Mouse (Mus musculus) embryonic facial prominence, embryonic 13.5 days (tissue): Measurements from ENCODE around the gene Ybx2. TPM values are rescaled to one million over a fixed set of nuclear protein-coding genes. Genes with fewer than 3 reads are reported as not detected.
A peak's percentile ranks its signal among the peaks of the same experiment; 100 is the strongest.
"Not testable (repeated sequence)": the region's sequence is repeated elsewhere in the genome, so short reads cannot be mapped to it uniquely, and the experiment has no call there.

ENCODE experiments used
- ATAC-seq: fragments of 200-750 bp; cut with Nextera tagmentation; 2 replicates; pipeline ENCODE4 v1.8.0; 2017; ENCODE audit warnings: low read depth; ENCODE audit not compliant: insufficient number of reproducible peaks, insufficient read depth, low FRiP score, low TSS enrichment
- H3K27ac ChIP-seq: fragments of 300-500 bp; sonication (generic); 2 replicates; pipeline ENCODE4 v1.5.1; 2015; ENCODE audit warnings: moderate library complexity, mild to moderate bottlenecking, inconsistent platforms
- H3K27me3 ChIP-seq: fragments of 300-500 bp; sonication (generic); 2 replicates; pipeline ENCODE4 v1.6.1; 2015; ENCODE audit warnings: mild to moderate bottlenecking, inconsistent platforms
- H3K36me3 ChIP-seq: fragments of 300-500 bp; sonication (generic); 2 replicates; pipeline ENCODE4 v1.6.1; 2015; ENCODE audit warnings: mild to moderate bottlenecking, inconsistent platforms
- H3K4me1 ChIP-seq: fragments of 300-500 bp; sonication (generic); 2 replicates; pipeline ENCODE4 v1.6.1; 2015; ENCODE audit warnings: inconsistent platforms
- H3K4me2 ChIP-seq: fragments of 300-500 bp; sonication (generic); 2 replicates; pipeline ENCODE4 v1.6.1; 2015; ENCODE audit warnings: moderate library complexity, mild to moderate bottlenecking, inconsistent platforms
- H3K4me3 ChIP-seq: fragments of 300-500 bp; sonication (generic); 2 replicates; pipeline ENCODE4 v1.5.1; 2015; ENCODE audit warnings: mild to moderate bottlenecking, inconsistent platforms
- H3K9ac ChIP-seq: fragments of 300-500 bp; sonication (generic); 2 replicates; pipeline ENCODE4 v1.6.1; 2015; ENCODE audit warnings: mild to moderate bottlenecking, inconsistent platforms
- H3K9me3 ChIP-seq: fragments of 300-500 bp; sonication (generic); 2 replicates; pipeline ENCODE4 v1.6.1; 2016; ENCODE audit warnings: inconsistent platforms
- whole genome bisulfite sequencing: fragments of 180-500 bp; shearing (Covaris S2); methylation state at CpG from one replicate; pipeline ENCODE4 v1.1.7; 2015; ENCODE audit warnings: mixed read lengths; 5-methylcytosine and 5-hydroxymethylcytosine counted together
- polyA plus RNA-seq: library from polyadenylated mRNA; unstranded; fragments of >200 nt; fragmentation: Nextera tagmentation; extraction: Ambion mirVana; gene quantifications from 2 replicates; pipeline ENCODE4 v1.2.1, GENCODE M21; 2015

Gene Ybx2
- polyA plus RNA-seq, 1 experiment from 2014 or later: 7.5 TPM

GRCm38 (mm10) chr11:69916652-69917378 lies 18.8 kb upstream of the Ybx2 start:
- not testable (repeated sequence) for H3K27ac ChIP-seq, H3K9me3 ChIP-seq, H3K9ac ChIP-seq, H3K4me2 ChIP-seq, H3K27me3 ChIP-seq, ATAC-seq, H3K4me3 ChIP-seq
- Histone ChIP-seq H3K36me3 (peaks cover 60% of the 10 kb centered on the region), H3K4me1 (peaks cover 48% of the 10 kb centered on the region)
- 57% methylated on average over 7 of the region's 7 CpGs for WGBS

GRCm38 (mm10) chr11:69917379-69917948 lies 18.1 kb upstream of the Ybx2 start:
- ATAC-seq: no peak
- peaks cover 52% of the 10 kb centered on the region for H3K4me1 ChIP-seq
- no peak overlapping the region for H3K9ac ChIP-seq
- WGBS: 82% methylated on average over 8 of the region's 8 CpGs
- H3K27me3 ChIP-seq: no peaks in the 10 kb centered on the region
- H3K9me3 ChIP-seq: no peaks in the 10 kb centered on the region
- H3K36me3 ChIP-seq: peaks cover 53% of the 10 kb centered on the region
- H3K4me3 ChIP-seq: no peak overlapping the region
- H3K4me2 ChIP-seq: no peak overlapping the region
- H3K27ac ChIP-seq: no peak overlapping the region

- Histone ChIP-seq H3K4me1 (peaks cover 53% of the 10 kb centered on the region), H3K9ac (no peak overlapping the region), H3K36me3 (peaks cover 47% of the 10 kb centered on the region), H3K27ac (no peak overlapping the region), H3K9me3 (no peaks in the 10 kb centered on the region), H3K4me2 (no peak overlapping the region), H3K4me3 (no peak overlapping the region), H3K27me3 (no peaks in the 10 kb centered on the region)
- 83% methylated on average over 5 of the region's 5 CpGs for WGBS
- no peak for ATAC-seq
Measured at GRCm38 (mm10) chr11:69918118-69918517, 17.5 kb upstream of the Ybx2 start.

- peaks cover 43% of the 10 kb centered on the region for H3K36me3 ChIP-seq
- ATAC-seq: no peak
- H3K4me1 ChIP-seq: peaks cover 48% of the 10 kb centered on the region
- no peaks in the 10 kb centered on the region for H3K9me3 ChIP-seq
- H3K27ac ChIP-seq: peak overlapping the region; percentile 92
- H3K4me3 ChIP-seq: peak overlapping the region; percentile 92
- peak overlapping the region; percentile 97 for H3K9ac ChIP-seq
- H3K27me3 ChIP-seq: no peaks in the 10 kb centered on the region
- 82% methylated on average over 9 of the region's 9 CpGs for WGBS
- H3K4me2 ChIP-seq: peak overlapping the region; percentile 68
Measured at GRCm38 (mm10) chr11:69919053-69919452, 16.5 kb upstream of the Ybx2 start.

GRCm38 (mm10) chr11:69919661-69920265 lies 15.8 kb upstream of the Ybx2 start:
- peak overlapping the region; percentile 97 for H3K9ac ChIP-seq
- peaks cover 43% of the 10 kb centered on the region for H3K36me3 ChIP-seq
- no peaks in the 10 kb centered on the region for H3K27me3 ChIP-seq
- H3K9me3 ChIP-seq: no peaks in the 10 kb centered on the region
- WGBS: under 1% methylated on average over 17 of the region's 17 CpGs
- peaks cover 42% of the 10 kb centered on the region for H3K4me1 ChIP-seq
- no peak for ATAC-seq
- H3K4me2 ChIP-seq: peak overlapping the region; percentile 68
- H3K4me3 ChIP-seq: peak overlapping the region; percentile 92
- H3K27ac ChIP-seq: peak overlapping the region; percentile 92

GRCm38 (mm10) chr11:69920266-69921031 lies 15.1 kb upstream of the Ybx2 start:
- H3K4me1 ChIP-seq: peaks cover 35% of the 10 kb centered on the region
- WGBS: under 1% methylated on average over 64 of the region's 65 CpGs
- H3K4me3 ChIP-seq: peak overlapping the region; percentile 92
- 0 out of 2 replicates have a peak, but pooled peaks have one; percentile 4 for ATAC-seq
- H3K36me3 ChIP-seq: peaks cover 36% of the 10 kb centered on the region
- peak overlapping the region; percentile 68 for H3K4me2 ChIP-seq
- no peaks in the 10 kb centered on the region for H3K27me3 ChIP-seq
- H3K9ac ChIP-seq: peak overlapping the region; percentile 97
- peak overlapping the region; percentile 92 for H3K27ac ChIP-seq
- H3K9me3 ChIP-seq: no peaks in the 10 kb centered on the region

- Histone ChIP-seq H3K4me1 (peaks cover 26% of the 10 kb centered on the region), H3K27me3 (no peaks in the 10 kb centered on the region), H3K4me3 (peak within 1 kb of the TSS; percentile 92), H3K9me3 (no peaks in the 10 kb centered on the region), H3K4me2 (peak within 1 kb of the TSS; percentile 68), H3K27ac (peak within 1 kb of the TSS; percentile 99), H3K9ac (peak within 1 kb of the TSS; percentile 97), H3K36me3 (peaks cover 27% of the 10 kb centered on the region)
- ATAC-seq: peak; percentile 96
- under 1% methylated on average over 78 of the region's 78 CpGs for WGBS
Measured at GRCm38 (mm10) chr11:69921114-69922011, 14.2 kb upstream of the Ybx2 start, which contains the start of gene Eif5a. Gene Eif5a, minus strand, starts transcription at chr11:69921958.

- Histone ChIP-seq H3K9ac (peak overlapping the region; percentile 78), H3K4me3 (peak overlapping the region; percentile 92), H3K27me3 (no peaks in the 10 kb centered on the region), H3K4me1 (peaks cover 25% of the 10 kb centered on the region), H3K4me2 (peak overlapping the region; percentile 64), H3K36me3 (peaks cover 19% of the 10 kb centered on the region), H3K9me3 (no peaks in the 10 kb centered on the region), H3K27ac (peak overlapping the region; percentile 99)
- ATAC-seq: no peak
- 2% methylated on average over 12 of the region's 12 CpGs for WGBS
Measured at GRCm38 (mm10) chr11:69922012-69922756, 13.4 kb upstream of the Ybx2 start.

- peak overlapping the region; percentile 99; the same call in 1 of the 2 replicates for H3K27ac ChIP-seq
- no peak for ATAC-seq
- H3K4me1 ChIP-seq: peaks cover 22% of the 10 kb centered on the region
- 60% methylated on average over 3 of the region's 3 CpGs for WGBS
- peak overlapping the region; percentile 64; the same call in 1 of the 2 replicates for H3K4me2 ChIP-seq
- peak overlapping the region; percentile 92; the same call in 1 of the 2 replicates for H3K4me3 ChIP-seq
- H3K9ac ChIP-seq: peak overlapping the region; percentile 59; the same call in 1 of the 2 replicates
- no peaks in the 10 kb centered on the region for H3K9me3 ChIP-seq
- peaks cover 13% of the 10 kb centered on the region for H3K36me3 ChIP-seq
- H3K27me3 ChIP-seq: no peaks in the 10 kb centered on the region
Measured at GRCm38 (mm10) chr11:69922796-69923195, 12.8 kb upstream of the Ybx2 start.

- 93% methylated on average over 2 of the region's 2 CpGs for WGBS
Measured at GRCm38 (mm10) chr11:69927501-69927900, 8.1 kb upstream of the Ybx2 start.

More at GRCm38 (mm10) chr11:69927501-69927900, 8.1 kb upstream of the Ybx2 start:
- H3K4me3 ChIP-seq: no peak overlapping the region
- ATAC-seq: no peak
- no peaks in the 10 kb centered on the region for H3K9me3 ChIP-seq
- no peak overlapping the region for H3K9ac ChIP-seq
- H3K36me3 ChIP-seq: no peaks in the 10 kb centered on the region
- peaks cover 4% of the 10 kb centered on the region; the same call in 1 of the 2 replicates for H3K4me1 ChIP-seq
- no peak overlapping the region for H3K4me2 ChIP-seq
- H3K27ac ChIP-seq: no peak overlapping the region
- no peaks in the 10 kb centered on the region for H3K27me3 ChIP-seq
